Mouse (Mus musculus) embryonic facial prominence, embryonic 15.5 days (tissue): ENCODE results near the gene Agap1. TPM values are rescaled to one million over a fixed set of nuclear protein-coding genes. Genes with fewer than 3 reads are reported as not detected.

Source experiments
- ATAC-seq: fragments of 200-750 bp; cut with Nextera tagmentation; 2 replicates; pipeline ENCODE4 v1.8.0; 2017; ENCODE audit warnings: low read depth, moderate TSS enrichment; ENCODE audit not compliant: insufficient number of reproducible peaks, low FRiP score, low TSS enrichment
- H3K27ac ChIP-seq: fragments of 300-500 bp; sonication (generic); replicated peaks from 2 replicates; pipeline ENCODE4 v1.5.1; 2015; ENCODE audit warnings: mild to moderate bottlenecking, inconsistent platforms
- H3K27me3 ChIP-seq: fragments of 300-500 bp; sonication (generic); 2 replicates; pipeline ENCODE4 v1.6.1; 2015; ENCODE audit warnings: inconsistent platforms
- H3K36me3 ChIP-seq: fragments of 300-500 bp; sonication (generic); 2 replicates; pipeline ENCODE4 v1.6.1; 2015; ENCODE audit warnings: mild to moderate bottlenecking, inconsistent platforms
- H3K4me1 ChIP-seq: fragments of 300-500 bp; sonication (generic); 2 replicates; pipeline ENCODE4 v1.6.1; 2015; ENCODE audit warnings: inconsistent platforms
- H3K4me2 ChIP-seq: fragments of 300-500 bp; sonication (generic); replicated peaks from 2 replicates; pipeline ENCODE4 v1.6.1; 2015; ENCODE audit warnings: mild to moderate bottlenecking, inconsistent platforms
- H3K4me3 ChIP-seq: fragments of 300-500 bp; sonication (generic); replicated peaks from 2 replicates; pipeline ENCODE4 v1.5.1; 2015; ENCODE audit warnings: mild to moderate bottlenecking, inconsistent platforms
- H3K9ac ChIP-seq: fragments of 300-500 bp; sonication (generic); 2 replicates; pipeline ENCODE4 v1.6.1; 2015; ENCODE audit warnings: inconsistent platforms
- H3K9me3 ChIP-seq: fragments of 300-500 bp; sonication (generic); replicated peaks from 2 replicates; pipeline ENCODE4 v1.6.1; 2016; ENCODE audit warnings: inconsistent platforms
- WGBS: fragments of 180-500 bp; shearing (Covaris S2); methylation state at CpG from one replicate; pipeline ENCODE4 v1.1.7; 2015; 5-methylcytosine and 5-hydroxymethylcytosine counted together
- polyA plus RNA-seq: library from polyadenylated mRNA; unstranded; fragments of >200 nt; fragmentation: Nextera tagmentation; extraction: Ambion mirVana; gene quantifications from 2 replicates; pipeline ENCODE4 v1.2.1, GENCODE M21; 2015

Gene Agap1
- polyA plus RNA-seq, 1 experiment from 2014 or later = 13.4 TPM

- H3K27ac ChIP-seq = peak overlapping the region; percentile 41; the same call in 1 of the 2 replicates
- no peaks in the 10 kb centered on the region for H3K27me3 ChIP-seq
- H3K36me3 ChIP-seq = no peaks in the 10 kb centered on the region
- H3K4me2 ChIP-seq = no peak overlapping the region
- no peak overlapping the region for H3K9ac ChIP-seq
- H3K9me3 ChIP-seq = no peaks in the 10 kb centered on the region
- WGBS = 33% methylated on average over 18 of the region's 18 CpGs
- ATAC-seq = no peak
- H3K4me1 ChIP-seq = peaks cover 26% of the 10 kb centered on the region
- no peak overlapping the region for H3K4me3 ChIP-seq
Measured at GRCm38 (mm10) chr1:89547525-89548504, 93.2 kb downstream of the Agap1 start.

GRCm38 (mm10) chr1:89550061-89550869 lies 95.7 kb downstream of the Agap1 start:
- no peaks in the 10 kb centered on the region for H3K36me3 ChIP-seq
- H3K27ac ChIP-seq = no peak overlapping the region
- ATAC-seq = 0 out of 2 replicates have a peak, but pooled peaks have one; percentile 22
- peaks cover 28% of the 10 kb centered on the region for H3K4me1 ChIP-seq
- H3K9ac ChIP-seq = no peak overlapping the region
- no peaks in the 10 kb centered on the region for H3K9me3 ChIP-seq
- H3K4me2 ChIP-seq = no peak overlapping the region
- whole genome bisulfite sequencing = 41% methylated on average over 25 of the region's 25 CpGs
- H3K27me3 ChIP-seq = no peaks in the 10 kb centered on the region
- H3K4me3 ChIP-seq = no peak overlapping the region

GRCm38 (mm10) chr1:89552470-89552869 lies 97.9 kb downstream of the Agap1 start:
- Histone ChIP-seq H3K4me2 (no peak overlapping the region), H3K27ac (no peak overlapping the region), H3K4me3 (no peak overlapping the region), H3K36me3 (no peaks in the 10 kb centered on the region), H3K9me3 (no peaks in the 10 kb centered on the region), H3K9ac (no peak overlapping the region), H3K4me1 (peaks cover 43% of the 10 kb centered on the region), H3K27me3 (no peaks in the 10 kb centered on the region)
- ATAC-seq = no peak
- WGBS = 86% methylated on average over 1 of the region's 1 CpGs

GRCm38 (mm10) chr1:89553791-89554190 lies 99.2 kb downstream of the Agap1 start:
- Histone ChIP-seq H3K4me1 (peaks cover 42% of the 10 kb centered on the region), H3K9ac (no peak overlapping the region), H3K4me3 (no peak overlapping the region), H3K27me3 (no peaks in the 10 kb centered on the region), H3K9me3 (no peaks in the 10 kb centered on the region), H3K36me3 (no peaks in the 10 kb centered on the region), H3K4me2 (no peak overlapping the region), H3K27ac (no peak overlapping the region)
- 85% methylated on average over 3 of the region's 3 CpGs for WGBS
- ATAC-seq = no peak

- Histone ChIP-seq H3K4me2 (no peak overlapping the region), H3K9ac (no peak overlapping the region), H3K9me3 (no peaks in the 10 kb centered on the region), H3K36me3 (no peaks in the 10 kb centered on the region), H3K4me1 (peaks cover 37% of the 10 kb centered on the region), H3K4me3 (no peak overlapping the region), H3K27me3 (no peaks in the 10 kb centered on the region), H3K27ac (no peak overlapping the region)
- 76% methylated on average over 18 of the region's 18 CpGs for WGBS
- ATAC-seq = no peak
Measured at GRCm38 (mm10) chr1:89554969-89555856, 100.6 kb downstream of the Agap1 start.

GRCm38 (mm10) chr1:89556006-89556405 lies 101.4 kb downstream of the Agap1 start:
- Histone ChIP-seq H3K27ac (no peak overlapping the region), H3K36me3 (no peaks in the 10 kb centered on the region), H3K27me3 (no peaks in the 10 kb centered on the region), H3K4me2 (no peak overlapping the region), H3K4me1 (peaks cover 34% of the 10 kb centered on the region), H3K4me3 (no peak overlapping the region), H3K9me3 (no peaks in the 10 kb centered on the region), H3K9ac (no peak overlapping the region)
- 75% methylated on average over 7 of the region's 7 CpGs for WGBS
- 0 out of 2 replicates have a peak, but pooled peaks have one; percentile 15 for ATAC-seq

GRCm38 (mm10) chr1:89557401-89557800 lies 102.8 kb downstream of the Agap1 start:
- H3K4me1 ChIP-seq = peaks cover 34% of the 10 kb centered on the region
- no peak overlapping the region for H3K27ac ChIP-seq
- H3K36me3 ChIP-seq = no peaks in the 10 kb centered on the region
- H3K9ac ChIP-seq = no peak overlapping the region
- no peaks in the 10 kb centered on the region for H3K27me3 ChIP-seq
- no peaks in the 10 kb centered on the region for H3K9me3 ChIP-seq
- H3K4me2 ChIP-seq = no peak overlapping the region
- WGBS = 75% methylated on average over 6 of the region's 6 CpGs
- no peak overlapping the region for H3K4me3 ChIP-seq
- ATAC-seq = no peak

- ATAC-seq = no peak
- Histone ChIP-seq H3K9ac (no peak overlapping the region), H3K4me2 (no peak overlapping the region), H3K27ac (no peak overlapping the region), H3K4me3 (no peak overlapping the region), H3K4me1 (peaks cover 34% of the 10 kb centered on the region), H3K36me3 (no peaks in the 10 kb centered on the region), H3K9me3 (no peaks in the 10 kb centered on the region), H3K27me3 (no peaks in the 10 kb centered on the region)
- 75% methylated on average over 1 of the region's 1 CpGs for whole genome bisulfite sequencing
Measured at GRCm38 (mm10) chr1:89558080-89558479, 103.5 kb downstream of the Agap1 start.

GRCm38 (mm10) chr1:89563399-89563798 lies 108.8 kb downstream of the Agap1 start:
- Histone ChIP-seq H3K9ac (no peak overlapping the region), H3K36me3 (no peaks in the 10 kb centered on the region), H3K27me3 (no peaks in the 10 kb centered on the region), H3K4me3 (no peak overlapping the region), H3K27ac (no peak overlapping the region), H3K9me3 (no peaks in the 10 kb centered on the region), H3K4me1 (peaks cover 29% of the 10 kb centered on the region), H3K4me2 (no peak overlapping the region)
- WGBS = 84% methylated on average over 4 of the region's 4 CpGs
- no peak for ATAC-seq

GRCm38 (mm10) chr1:89566578-89567488 lies 112.2 kb downstream of the Agap1 start:
- 29% methylated on average over 9 of the region's 9 CpGs for WGBS
- Histone ChIP-seq H3K4me1 (peaks cover 54% of the 10 kb centered on the region), H3K4me2 (no peak overlapping the region), H3K36me3 (no peaks in the 10 kb centered on the region), H3K27ac (no peak overlapping the region), H3K9me3 (no peaks in the 10 kb centered on the region), H3K27me3 (no peaks in the 10 kb centered on the region), H3K9ac (no peak overlapping the region), H3K4me3 (no peak overlapping the region)
- ATAC-seq = 0 out of 2 replicates have a peak, but pooled peaks have one; percentile 22
